Mouse (Mus musculus): ENCODE measurements around the gene Stk24.

DNA sequence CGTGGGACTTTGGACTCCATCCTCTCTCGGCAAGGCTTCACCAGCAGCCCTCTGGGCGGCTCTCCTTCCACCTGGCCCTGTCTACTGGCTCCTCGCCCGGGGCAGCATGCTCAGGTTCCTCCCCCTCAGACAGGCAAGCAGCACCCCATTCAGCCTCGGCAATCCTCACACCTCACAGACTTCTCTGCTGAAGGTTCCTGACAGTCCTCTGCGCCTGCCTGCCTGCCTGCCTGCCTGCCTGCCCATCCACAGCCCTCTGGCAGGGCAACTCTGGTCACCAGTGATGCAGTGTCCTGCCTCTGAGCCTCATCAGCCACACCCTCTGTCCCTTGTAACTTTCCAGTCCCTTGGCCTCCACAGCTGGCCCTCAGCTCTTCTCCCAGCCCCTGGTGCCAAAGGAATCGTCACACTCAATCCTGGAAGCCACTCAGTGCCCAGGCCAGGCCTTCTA is 39.8 kb downstream of the Stk24 start:
- no peak for TF ChIP-seq CTCF (IDR thresholded peaks at IDR 0.05; ENCODE audit: control insufficient read depth, insufficient read depth, insufficient read length)
- no peak for TF ChIP-seq MAX (IDR thresholded peaks at IDR 0.05)
- TF ChIP-seq MYOD1 (IDR thresholded peaks at IDR 0.05; ENCODE audit: control insufficient read depth, insufficient read length, low read depth) = no peak
- TF ChIP-seq CEBPB (IDR thresholded peaks at IDR 0.05; ENCODE audit: low read depth) = no peak
- no peak for TF ChIP-seq USF1 (IDR thresholded peaks at IDR 0.05; ENCODE audit: low read depth)
- no peak for TF ChIP-seq MYOG (IDR thresholded peaks at IDR 0.05; ENCODE audit: control insufficient read depth, extremely low read depth, insufficient read length)
- no peak for TF ChIP-seq FOSL1 (IDR thresholded peaks at IDR 0.05; ENCODE audit: insufficient read depth, low read length, poor library complexity, severe bottlenecking)

Data from C2C12 (cell line).